Mouse (Mus musculus): Measurements from ENCODE around the gene Rara. TPM values are rescaled to one million over a fixed set of nuclear protein-coding genes. Genes with fewer than 3 reads are reported as not detected.
A peak's percentile ranks its signal among the peaks of the same experiment; 100 is the strongest.
"Not testable (repeated sequence)": the region's sequence is repeated elsewhere in the genome, so short reads cannot be mapped to it uniquely, and the experiment has no call there.

Rara gene
- total RNA-seq (2022) = 10 to 100 TPM; 21.3 to 36.8 (median 30.8) TPM

DNA sequence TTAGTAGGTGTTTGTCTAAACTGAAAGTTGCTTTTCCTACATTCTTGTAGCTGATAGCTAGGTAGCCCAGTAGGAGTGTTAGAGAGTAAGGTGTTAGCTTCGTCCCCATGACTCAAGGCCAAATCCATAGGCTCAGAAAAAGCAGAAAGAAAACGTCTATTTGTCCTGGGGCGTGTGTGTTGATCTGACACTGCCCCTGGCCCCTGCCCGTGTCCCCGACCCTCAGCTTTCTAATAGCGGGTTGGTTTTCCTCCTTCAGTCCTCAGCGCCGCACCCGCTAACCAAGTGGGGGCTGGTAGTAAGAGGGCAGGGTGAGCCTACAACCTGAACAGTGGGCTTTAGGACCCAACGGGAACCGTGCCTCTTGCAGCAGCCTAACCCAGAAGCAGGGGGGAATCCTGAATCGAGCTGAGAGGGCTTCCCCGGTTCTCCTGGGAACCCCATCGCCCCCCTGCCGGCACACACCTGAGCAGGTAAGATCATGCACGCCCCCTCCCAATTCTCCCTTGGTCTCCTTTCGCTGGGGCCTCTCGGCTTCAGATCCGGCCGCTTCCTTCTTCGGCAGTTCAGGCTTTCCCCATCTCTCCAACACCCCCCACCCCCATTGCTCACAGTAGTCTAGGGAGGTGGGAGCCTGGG, at the start of gene Rara:
Gene Rara, plus strand, starts transcription at position 381 of the 639 bp plus-strand sequence.
- DNase-seq = no peak

DNA sequence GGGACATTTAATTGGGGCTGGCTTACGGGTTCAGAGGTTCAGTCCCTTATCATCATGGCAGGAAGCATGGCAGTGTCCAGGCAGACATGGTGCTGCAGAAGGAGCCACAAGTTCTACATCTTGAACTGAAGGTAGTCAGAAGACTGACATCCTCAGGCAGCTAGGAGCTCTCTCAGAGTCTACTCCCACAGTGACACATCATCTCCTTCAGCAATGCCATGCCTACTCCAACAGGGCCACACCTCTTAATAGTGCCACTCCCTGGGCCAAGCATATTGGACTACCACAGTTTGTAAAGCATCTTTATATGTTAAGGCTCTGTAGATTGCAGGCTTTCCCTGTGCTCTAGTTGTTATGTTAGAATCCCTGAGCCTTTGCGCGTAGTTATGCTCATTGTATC, 39.9 kb upstream of the Rara start:
- no peak for DNase-seq

DNA sequence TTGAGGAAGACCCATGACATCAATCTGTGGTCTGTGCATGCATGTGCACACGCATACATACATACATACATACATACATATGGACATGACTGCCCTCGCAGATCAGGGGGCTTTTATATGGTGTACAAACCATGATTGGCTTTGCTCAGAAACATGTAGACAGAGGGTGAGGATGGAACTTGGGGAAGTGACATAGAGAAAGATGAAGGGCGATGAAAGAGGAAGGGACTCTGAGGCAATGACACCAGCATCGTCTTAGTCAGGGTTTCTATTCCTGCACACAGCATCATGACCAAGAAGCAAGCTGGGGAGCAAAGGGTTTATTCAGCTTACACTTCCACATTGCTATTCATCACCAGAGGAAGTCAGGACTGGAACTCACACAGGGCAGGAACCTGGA, 38.5 kb upstream of the Rara start:
- no peak for DNase-seq

DNA sequence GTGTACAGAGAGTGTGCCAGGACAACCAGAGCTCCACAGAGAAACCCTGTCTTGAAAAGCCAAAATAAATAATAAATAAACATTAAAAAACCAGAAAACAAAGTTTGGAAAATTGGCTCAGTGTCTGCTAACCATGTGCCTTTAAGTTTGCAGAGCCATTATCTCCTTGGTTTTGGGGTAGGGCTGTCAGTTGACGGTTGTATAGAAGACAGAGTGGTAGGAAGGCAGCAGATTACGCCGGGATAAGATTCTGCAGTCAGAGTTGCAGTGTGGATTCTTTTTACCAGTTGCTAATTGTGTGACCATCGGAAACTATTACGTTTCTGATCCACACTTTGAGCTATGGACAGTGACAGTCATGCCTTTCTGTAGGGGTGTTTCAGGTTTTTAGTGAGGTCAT, 37.6 kb upstream of the Rara start:
- no peak for DNase-seq

DNA sequence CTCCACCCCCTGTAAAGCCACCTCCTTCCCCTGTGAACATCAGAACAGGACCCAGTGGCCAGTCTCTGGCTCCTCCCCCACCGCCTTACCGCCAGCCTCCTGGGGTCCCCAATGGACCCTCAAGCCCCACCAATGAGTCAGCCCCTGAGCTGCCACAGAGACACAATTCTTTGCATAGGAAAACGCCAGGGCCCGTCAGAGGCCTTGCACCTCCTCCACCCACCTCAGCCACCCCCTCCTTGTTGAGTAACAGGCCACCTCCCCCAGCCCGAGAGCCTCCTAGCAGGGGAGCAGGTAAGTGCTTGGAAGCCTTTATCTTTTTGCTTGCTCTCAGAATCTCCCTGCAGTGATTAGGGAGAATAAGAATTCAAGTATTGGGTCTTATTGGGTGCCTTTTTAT, 35.2 kb upstream of the Rara start:
- no peak for DNase-seq

DNA sequence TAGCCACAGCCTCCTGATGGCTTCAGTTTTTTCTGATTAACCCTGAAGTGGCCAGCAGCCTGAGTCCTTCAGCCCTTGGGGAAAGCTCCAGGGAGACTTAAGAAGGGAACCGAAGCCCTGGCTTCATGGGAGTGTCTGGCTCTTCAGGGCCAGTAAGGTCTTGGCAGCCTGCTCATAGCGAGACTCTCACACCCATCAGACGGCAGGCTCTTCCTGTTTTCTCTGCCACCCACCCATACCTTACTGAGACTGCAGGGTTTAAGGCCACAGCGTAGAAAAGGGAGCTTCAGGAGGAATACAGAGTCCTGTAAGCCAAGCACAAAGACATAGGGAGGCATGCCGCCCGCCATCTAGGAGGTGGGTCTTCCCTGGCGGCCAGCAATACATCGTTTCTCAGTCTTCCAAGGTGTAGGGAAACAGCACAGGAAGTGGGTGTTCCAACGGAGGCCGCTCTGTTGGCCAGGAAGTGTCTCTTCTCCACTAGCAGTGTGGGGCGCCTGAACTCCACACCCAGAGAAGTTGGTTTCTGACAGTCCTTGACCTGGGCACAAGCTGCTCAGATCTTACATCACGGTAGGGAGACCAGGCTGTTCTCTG, 27.0 kb upstream of the Rara start:
- no peak for DNase-seq

DNA sequence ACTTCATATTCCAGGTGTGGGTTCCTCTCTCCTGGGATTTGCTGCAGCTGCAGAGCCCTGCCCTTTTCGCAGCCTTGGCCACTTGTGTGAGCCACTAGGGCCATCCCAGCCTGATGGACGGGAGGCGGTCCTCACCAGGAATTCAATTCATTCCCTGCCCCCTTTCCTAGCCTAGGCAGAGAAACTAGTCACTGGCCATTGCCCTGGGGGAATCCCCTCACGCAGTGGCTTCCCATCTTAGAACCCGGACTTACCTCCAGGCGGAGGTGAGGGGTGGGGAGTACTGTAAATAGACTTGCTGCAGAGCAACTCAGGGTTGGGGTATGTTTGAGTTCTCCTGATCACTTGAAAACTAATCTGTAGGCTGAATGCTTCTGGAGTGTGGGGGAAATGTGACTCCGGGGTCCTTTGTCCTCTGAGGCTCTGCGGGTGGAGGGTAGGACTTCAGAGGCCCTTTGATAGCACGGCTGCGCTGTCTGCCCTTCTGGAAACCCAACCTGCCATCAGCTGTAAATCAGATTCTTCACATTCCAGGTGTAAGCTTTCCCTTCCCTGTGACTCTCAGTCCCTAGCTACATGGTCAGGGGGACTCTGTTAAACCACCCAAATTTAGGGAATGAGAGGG, 24.9 kb upstream of the Rara start:
- no peak for DNase-seq

DNA sequence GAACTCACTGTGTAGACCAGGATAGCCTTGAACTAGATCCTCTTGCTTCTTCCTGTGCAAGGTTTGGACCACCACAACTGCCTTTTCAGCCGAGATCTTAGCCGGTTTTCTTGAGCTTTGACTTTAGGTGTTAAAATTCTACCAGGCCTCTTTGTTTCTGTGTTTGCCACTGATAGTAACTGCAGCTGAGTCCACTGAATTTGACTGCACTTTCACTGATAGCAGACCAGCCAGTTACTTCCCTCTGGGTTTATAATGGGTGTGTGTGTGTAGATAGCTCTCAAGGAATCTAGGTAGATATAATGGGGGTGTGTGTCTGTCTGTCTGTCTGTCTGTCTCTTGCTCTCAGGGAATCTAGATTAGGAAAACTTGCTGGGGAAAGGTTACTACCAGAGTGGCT, 23.0 kb upstream of the Rara start:
- no peak for DNase-seq

DNA sequence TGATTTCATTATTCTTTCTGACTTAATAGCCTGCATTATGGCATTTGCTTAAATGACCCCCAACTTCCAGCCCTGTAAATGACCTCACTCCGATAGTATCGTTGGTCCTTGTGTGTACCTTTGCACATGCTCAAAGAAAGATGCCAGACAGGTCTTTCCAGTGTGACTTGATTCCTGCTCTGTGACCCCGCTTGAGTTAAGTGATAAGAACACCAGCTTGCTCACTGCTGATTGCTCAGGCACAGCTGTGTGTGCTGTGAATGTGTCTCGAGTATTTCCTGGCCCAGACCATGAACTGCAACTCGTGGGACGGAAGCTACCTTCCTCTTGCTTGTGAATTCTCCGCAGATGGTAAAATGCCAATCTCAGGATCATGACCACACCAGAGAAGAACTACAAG, 22.6 kb upstream of the Rara start:
- DNase-seq = no peak

DNA sequence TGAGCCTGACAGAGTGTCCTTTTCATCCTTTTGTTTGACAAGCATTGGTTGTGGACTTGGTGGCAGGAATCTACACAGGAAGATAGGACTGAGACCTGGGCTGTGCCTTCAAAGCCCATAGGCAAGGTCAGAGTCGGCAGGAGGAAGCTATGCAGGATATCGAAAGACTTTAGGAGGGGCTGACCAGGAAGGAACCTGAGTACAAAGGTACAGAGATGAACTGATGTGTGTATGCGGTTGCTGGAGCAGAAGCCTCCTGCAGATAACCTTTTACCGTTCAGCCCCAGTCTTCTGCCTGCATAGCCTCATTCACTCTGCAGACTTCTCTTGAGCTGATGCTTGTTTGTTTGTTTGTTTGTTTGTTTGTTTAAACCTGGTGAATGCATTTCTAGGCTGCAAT, 22.0 kb upstream of the Rara start:
- DNase-seq = no peak

DNA sequence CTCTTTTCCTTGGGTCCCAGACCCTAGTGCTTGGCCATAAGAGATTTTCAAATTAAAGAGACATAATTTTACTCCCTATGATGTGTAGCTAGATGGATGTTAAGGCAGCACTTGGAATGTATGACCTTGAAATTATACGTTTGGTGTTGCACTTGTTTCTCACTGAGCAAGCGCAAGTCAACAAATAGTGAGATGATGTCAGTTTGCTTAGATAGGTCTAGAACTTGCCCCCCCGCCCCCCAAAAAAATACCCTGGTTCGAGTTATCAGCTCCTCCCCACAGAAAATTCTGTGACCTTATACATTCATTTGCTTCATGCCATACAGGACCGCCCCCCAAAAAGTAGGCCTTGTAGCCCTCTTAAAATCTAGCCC, 20.6 kb upstream of the Rara start:
- DNase-seq = no peak

DNA sequence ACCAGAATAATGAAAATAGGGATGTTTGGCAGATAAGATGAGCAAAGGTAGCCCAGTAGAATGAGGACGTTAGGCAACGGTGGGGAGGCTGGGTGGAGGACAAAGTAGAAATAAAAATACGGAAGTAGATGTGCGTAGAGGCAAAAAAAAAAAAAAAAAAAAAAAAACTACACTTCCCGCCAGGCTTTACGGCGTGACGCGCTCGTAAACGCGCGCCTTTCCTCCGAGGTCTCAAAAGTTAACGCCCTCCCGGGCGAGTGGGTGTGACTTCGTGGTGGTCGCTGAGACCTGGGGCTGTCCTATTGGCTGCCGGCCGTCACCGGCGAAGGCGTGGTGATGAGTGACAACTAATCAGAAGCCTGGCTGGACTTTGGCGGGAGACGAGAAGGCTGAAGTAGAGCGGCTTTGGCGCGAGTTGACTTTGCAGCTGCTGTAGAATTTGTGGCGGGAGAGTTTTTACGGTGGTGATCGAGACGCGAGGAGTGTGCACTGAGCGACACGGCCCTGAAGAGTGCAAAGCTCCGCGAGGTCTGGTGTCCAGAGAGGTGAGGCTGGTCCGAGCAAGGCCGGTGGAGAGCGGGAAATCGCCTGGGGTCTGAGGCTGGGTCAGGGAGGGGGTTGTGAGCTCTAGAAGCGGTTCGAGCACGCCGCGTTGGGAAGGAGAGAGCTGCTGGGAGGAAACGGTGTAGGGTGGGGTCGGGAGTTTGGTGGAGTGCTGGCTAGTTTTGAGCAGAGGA, 20.0 kb upstream of the Rara start, which contains the start of gene Cdc6:
Gene Cdc6, plus strand, starts transcription at position 365 of the 737 bp plus-strand sequence.
- DNase-seq = peak; percentile 96

DNA sequence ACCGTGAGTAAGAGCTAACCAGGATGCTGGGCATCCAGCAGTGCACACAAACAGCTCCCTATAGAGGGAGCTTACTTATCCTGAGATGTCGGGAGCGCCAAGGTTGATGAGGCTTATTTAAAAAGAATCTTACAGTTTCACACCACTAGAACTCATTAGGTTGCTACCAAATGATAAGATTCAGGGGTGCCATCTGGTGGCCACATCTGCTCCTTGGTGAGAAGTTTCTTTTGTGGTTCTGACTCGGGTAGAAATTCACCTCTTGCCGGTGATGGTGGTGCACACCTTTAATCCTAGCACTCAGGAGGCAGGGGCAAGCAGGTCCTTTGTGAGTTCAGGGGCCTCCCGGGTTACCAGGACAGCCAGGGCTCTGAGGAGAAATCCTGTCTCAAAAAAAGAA, 18.0 kb upstream of the Rara start:
- no peak for DNase-seq

DNA sequence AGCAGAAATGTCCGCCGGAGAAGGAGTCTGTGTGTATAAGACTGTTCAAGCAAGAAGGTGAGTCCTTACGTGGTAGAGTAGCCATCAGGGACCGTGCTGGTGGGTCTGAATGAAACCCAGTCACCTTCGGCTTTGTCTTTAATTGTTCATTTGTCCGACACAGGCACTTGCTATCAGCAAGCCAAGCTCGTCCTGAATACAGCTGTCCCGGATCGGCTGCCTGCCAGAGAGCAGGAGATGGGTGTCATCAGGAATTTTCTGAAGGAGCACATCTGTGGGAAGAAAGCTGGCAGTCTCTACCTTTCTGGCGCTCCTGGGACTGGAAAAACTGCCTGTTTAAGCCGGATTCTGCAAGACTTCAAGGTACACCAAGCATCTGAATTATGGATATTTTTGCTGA, 17.2 kb upstream of the Rara start:
- DNase-seq = no peak

DNA sequence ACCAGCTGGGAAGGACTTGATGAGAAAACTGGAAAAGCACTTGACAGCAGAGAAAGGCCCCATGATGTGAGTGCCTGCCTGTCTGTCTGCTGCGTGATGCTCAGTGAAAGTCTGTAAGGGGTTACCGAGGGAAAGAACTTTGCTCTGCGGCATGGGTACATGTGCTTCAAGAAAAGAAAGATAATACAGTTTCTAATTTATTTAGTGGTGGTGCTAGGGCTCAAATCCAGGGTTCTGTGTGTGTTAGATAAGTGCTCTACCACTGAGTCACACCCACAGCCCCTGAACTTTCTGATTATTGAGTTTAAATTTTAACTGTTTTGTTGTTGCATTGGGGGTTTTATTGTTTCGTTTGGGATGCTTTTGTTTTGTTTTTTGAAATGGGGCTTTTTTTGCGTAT, 16.1 kb upstream of the Rara start:
- no peak for DNase-seq

DNA sequence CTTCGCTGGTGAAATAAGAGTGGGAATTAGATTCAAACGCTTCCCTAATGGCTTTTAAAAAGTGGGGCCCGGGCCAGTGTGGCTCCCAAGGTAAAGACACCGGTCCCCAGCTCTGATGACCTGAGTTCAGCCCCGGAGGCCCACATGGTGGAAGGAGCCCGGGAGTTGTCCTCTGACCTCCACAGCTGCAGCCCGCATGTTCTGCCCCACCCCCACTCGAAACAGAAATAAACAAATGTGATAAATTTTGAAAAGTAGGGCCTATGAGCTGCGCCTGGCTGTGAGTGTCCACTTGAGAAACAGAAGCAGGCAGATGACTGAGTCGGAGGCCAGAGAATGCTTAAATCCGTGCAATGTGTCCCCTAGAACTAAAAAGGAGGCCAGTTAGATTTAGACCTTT, 13.4 kb upstream of the Rara start:
- no peak for DNase-seq

DNA sequence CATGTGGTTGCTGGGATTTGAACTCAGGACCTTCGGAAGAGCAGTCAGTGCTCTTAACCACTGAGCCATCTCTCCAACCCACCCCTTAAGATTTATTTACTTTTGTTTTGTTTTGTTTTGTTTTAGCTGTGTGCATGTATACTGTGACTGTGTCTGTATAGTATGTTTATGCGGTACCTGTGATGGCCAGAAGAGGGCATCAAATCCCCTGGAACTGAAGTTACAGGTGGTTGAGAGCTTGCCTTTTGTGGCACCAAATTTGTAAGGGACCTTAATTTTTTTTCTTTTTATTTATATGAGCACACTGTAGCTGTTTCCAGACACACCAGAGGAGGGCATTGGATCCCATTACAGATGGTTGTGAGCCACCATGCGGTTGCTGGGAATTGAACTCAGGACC, 11.2 kb upstream of the Rara start:
- not testable (repeated sequence) for DNase-seq

DNA sequence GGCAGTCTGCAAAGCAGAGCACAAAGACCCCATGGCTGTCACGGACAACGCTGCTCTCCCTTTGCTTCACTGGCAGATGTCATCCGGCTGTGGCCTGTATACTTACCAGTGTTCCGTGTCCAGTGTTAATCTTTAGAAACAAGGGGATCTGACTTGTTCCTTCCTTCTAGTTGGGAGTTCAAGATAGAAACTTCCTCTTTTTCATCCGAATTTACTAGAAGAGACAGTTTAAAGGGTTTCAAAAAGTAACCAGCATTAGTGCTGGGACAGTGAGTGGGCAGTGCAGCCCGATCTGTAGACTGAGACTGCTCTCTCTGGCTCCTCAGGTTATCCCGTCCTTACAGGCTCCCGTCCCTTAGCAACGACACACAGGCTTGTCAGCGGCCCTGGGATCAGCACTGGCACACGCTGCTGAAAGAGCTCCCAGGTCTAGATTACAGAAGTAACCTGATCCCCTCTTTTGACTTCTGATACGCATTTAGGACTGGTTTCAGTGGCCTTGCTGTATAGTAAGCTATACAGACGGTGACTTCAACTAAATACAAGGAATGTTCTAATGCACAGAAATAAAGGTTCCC, 10.1 kb upstream of the Rara start:
- DNase-seq = no peak

DNA sequence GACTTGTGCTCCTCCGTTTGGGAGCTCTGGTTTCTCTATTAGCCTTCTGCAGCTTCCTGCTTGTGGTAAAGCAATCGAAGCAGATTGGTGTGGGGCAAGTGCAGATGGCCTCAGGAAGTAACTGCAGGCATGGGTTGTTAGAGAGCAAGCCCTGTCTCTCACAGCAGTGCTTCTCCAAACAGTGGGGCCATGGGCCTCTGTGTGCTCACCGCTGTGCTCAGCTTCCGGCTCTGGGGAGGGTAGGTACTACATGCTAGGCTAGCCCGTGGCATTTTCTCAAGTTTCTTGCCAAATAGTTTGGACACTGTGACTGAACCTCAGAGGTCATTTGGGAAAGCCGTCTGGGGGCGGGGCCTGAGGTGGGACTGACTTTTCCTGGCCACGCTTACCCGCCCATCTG, 9.4 kb upstream of the Rara start:
- DNase-seq = no peak

DNA sequence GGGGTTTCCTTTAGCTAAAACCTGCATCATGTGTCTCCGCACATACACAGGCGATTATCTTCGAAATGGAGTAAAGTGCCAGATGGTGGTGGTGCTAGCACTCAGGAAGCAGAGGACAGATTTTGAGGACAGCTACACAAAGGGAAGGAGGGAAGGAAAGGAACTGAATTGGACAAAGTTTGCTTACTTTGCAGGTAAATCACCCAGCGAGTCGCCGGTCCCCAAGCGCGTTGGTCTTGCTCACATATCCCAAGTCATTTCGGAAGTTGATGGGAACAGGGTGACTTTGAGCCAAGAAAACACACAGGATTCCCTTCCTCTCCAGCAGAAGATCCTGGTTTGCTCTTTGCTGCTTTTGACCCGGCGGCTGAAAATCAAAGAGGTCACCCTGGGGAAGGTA, 8.6 kb upstream of the Rara start:
- no peak for DNase-seq

DNA sequence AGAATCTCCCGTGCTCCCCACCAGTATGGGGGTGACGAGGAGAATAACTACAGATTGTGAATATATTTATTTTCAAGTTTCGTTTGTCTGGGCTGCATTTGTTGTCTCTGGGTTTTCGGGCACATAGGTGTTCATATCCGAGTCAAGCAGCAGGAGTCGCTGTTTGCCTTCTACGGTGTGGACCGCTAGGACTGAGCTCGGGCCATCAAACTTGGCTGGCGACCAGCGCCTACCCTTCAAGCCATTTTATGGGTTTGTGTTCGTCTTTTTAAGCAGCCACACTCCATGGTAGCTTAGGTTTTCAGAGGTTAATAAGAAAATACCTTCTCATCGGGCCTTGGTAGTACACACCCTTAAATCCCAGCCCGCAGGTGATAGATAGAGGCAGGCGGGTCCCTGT, 5.8 kb upstream of the Rara start:
- DNase-seq = not testable (repeated sequence)

DNA sequence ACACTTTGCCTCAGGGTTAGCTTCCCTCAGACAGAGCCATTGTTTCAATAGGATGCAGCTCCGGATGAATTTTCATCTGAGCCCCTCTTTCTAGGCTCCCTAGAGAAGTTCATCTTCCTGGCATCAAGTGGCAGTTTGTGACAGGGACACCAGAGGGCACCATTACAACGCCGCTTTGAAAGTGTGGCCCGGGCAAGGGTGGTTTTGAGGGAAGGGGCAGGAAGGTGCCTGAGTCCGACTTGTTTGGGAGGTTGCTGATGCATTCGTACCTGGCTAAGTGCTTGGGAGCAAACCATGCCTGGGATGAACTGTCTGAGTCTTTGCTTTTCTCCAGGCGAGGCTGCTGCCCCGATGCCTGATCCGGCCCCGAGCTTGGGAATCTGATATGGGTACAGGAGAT, 5.3 kb upstream of the Rara start:
- DNase-seq = not testable (repeated sequence)

All from adrenal gland, adult 8-10 months (tissue).